Mouse (Mus musculus): ENCODE measurements around the gene Flad1. TPM values are rescaled to one million over a fixed set of nuclear protein-coding genes. Genes with fewer than 3 reads are reported as not detected.

The Flad1 gene
- total RNA-seq, 2 experiments from 2014 or later, result 10.7 to 27.7 TPM

DNA sequence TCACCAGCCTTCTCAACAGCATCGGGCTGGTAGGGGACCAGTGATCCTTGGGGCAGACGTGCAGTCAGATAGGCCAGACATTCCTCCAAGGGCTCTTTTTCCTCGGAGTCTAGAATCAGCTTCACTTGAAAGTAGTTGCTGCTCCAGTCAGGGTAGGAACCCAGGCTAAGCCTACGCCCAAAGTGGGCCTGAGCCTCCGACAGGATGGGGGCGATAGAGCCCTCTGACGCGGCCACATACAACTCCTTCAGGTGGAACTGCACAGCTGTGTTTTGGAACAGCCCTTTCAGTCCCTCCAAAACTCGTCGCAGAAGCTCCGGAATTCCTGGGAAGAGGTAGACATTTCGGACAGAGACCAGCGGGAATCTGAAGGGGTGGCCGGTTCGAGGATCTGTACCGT, 3.2 kb downstream of the Flad1 start:
- ATAC-seq (replicated peaks; ENCODE audit: low FRiP score, low TSS enrichment, poor library complexity, severe bottlenecking), result no peak

DNA sequence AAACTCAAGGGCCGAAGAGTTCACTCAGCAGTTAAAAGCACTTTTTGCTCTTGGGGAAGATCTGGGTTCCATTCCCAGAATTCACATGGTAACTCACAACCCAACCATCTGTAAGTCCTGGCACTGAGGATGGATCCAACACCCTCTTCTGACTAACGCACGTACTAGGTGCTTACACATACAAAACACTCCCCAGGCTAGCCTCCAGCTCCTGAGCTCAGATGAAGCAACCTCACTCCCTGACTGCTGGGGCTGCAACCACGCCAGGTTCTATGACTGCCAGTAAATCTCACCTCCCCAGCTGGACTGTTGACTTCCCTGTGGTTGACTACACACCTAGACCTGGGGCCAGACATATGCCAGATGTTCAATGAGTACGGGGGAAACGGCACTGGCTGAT, 4.8 kb downstream of the Flad1 start:
- no peak for ATAC-seq (replicated peaks; ENCODE audit: low FRiP score, low TSS enrichment, poor library complexity, severe bottlenecking)

DNA sequence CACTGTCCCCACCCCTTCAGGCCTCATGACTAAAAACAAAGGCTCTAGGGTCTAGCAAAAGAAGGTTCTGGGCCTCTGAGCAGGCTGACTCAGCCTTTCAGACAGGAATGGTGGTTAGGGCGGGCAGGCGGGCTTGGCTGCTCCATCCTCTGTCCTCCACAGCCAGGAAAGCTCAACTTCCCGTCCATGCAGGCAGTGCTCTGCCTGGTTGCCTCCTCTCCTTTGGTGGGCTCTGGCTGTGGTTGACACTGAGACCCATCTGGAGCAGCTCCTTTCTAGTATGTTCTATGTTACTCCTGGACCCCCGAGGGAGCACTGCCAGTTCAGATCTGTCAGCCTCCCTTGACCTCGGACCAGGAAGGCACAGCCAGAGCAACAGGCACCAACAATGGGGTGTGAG, 9.0 kb downstream of the Flad1 start, which contains the start of gene Lenep:
Lenep (minus strand) TSS at position 101 of the 400 bp plus-strand sequence.
- ATAC-seq (replicated peaks; ENCODE audit: low FRiP score, low TSS enrichment, poor library complexity, severe bottlenecking), result no peak

DNA sequence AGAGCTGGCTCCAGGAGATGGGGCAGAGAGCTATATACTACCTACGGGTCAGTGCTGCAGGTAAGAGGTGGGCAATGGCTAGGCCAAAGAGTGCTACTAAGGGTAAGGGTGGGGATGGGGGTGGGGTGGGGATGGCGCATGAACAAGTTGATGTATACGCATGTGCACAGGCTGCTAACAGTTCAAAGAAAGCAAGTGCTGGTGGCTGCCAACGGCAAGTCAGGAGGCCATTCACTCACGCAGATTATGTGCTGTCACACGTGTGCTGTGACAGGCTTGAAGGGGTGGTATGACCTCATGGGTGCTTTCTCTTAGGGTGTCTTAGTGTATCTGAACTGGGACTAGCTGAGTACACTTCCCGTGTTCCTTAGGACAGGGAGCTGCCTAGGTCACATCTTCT, 10.3 kb downstream of the Flad1 start:
- no peak for ATAC-seq (replicated peaks; ENCODE audit: low FRiP score, low TSS enrichment, poor library complexity, severe bottlenecking)

DNA sequence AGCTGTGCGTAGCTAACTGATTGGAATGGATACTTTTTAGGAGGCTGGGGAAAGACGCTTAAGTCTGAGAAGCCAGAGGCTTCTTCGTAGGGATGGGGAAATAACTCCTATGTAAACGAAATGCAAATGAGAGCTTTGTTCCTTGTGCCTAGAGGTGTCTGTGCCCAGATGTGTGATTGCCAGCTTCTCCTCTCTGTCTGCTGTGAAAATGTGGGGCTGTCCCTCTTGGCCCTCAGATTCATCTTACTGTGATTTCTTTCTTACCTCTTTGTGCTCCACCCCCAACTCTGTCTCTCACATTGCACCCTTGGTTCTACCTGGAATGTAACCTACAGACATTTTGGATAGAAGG, 15.0 kb downstream of the Flad1 start:
- ATAC-seq (replicated peaks; ENCODE audit: low FRiP score, low TSS enrichment, poor library complexity, severe bottlenecking), result no peak

DNA sequence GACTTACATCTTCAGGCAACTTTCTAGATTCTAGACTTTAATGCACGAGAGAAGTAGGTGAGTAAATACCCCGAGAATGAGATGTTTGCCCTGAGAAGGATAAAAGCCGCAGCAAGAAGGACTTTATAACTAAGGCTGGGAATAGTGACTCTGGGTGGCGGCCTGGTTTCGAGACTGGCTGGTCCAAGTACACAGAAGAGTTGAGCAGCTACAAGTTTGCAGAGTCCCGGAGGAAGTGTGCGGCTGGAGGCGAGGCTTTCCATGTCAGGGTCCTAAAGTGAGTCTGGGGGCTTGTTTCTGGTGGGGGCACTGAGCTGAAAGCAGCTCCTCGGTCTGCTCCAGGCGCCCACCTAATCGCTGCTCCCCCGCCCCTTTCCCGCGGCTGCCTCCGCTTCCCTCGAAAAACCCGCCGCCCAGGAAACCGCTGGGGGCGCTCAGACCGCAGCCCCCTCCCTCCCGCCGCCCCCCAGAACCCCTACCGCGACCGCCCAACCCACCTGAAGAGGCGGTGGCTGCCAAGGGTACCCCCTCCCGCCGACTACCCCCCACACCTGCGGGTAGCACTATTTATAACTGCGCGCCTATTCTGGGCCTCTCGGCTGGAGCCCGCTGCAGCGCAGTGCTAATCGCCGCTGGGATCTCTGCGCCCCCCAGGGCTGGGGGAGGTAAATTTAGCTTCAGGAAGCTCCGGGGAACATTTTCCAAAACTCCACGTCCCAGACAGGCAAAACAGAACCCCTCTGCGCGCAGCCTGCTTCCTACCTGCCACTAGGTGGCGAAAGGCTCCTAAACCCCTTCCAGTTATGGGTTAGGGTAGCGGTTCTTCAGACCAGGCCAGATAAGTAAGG, 15.6 kb downstream of the Flad1 start:
- ATAC-seq (replicated peaks; ENCODE audit: low FRiP score, low TSS enrichment, poor library complexity, severe bottlenecking), result 0 out of 2 replicates have a peak, but pooled peaks have one; percentile 16

DNA sequence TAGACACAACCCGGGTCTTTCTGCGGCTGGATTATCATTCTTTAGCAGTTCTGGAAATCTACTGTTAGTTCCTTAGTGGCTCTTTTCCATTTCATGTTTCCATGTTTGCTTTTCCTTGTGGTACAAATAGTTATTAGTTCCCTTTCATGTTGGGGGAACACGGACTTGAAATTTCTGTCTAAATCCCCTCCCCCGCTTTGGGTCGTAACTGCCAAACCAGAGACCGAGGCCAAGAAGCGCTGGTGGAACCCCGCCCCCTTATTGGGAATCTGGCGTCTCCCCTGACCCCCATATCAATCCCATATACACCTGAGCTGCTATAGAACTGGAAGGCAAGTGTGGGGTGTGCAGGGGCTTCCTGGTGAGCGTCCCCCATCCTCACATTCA, 16.3 kb downstream of the Flad1 start:
- ATAC-seq (replicated peaks; ENCODE audit: low FRiP score, low TSS enrichment, poor library complexity, severe bottlenecking), result no peak

DNA sequence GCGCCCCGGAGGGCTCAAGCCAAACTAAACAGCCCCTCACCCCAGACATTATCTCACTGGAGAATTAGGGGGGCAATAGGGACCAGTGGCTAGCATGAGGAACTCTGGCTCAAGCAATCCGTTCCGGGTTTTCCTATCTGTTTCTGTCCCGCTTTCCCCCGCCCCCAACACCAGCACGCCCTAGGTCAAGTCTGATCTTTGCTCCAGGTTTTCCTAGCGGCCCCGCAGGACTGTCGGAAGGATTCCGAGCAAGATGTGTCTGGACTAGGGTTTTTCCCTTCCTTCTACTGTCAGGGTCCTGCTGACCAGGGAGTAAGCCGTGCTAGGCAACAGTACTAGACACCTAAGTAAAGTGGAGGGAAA, 16.8 kb downstream of the Flad1 start:
- 0 out of 2 replicates have a peak, but pooled peaks have one; percentile 16 for ATAC-seq (replicated peaks; ENCODE audit: low FRiP score, low TSS enrichment, poor library complexity, severe bottlenecking)

DNA sequence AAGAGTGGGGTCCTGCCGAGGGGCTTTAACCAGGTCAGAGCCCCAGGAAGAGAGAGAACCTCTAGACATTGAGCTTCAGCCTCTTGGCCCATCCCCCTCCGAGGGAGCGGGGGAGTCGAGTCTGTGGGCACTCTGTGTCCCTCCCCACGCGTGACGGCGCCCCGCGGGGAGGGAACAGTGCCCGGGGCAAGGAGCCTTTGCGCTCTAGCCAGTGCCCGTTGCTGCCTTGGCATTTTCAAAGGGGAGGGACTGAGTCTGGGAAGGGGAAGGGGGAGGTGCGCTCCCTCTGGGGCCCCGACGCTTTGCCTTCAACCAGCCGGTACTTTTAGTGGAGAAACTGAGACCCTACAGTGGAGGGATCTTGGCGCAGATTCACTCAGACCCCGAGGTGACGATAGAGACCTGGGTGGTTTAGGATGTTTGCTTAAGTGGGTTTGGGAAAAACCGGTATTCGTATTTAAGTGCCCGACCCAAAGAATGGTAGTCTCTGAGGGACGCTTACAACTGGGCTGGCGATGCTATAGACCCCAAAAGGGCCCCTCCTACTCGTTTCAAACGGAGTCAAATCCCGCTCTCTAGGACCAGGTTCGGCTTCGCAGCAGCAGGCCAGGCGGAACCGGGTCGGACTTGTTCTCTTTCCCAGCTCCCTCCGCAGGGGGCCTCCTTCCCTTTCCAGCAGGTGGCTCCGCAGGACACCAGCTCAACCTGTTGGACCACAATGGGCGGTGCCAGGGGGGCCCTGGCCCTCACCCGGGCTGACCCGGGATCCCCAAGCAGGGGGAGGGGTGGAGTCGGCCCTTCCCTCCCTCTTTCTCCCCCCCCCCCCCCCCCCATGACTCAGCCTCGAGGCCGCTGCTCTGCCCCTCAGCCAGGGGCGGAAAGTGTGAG, 17.4 kb downstream of the Flad1 start, which contains the start of gene Zbtb7b:
Zbtb7b (minus strand) TSS at position 771 of the 888 bp plus-strand sequence.
- ATAC-seq (replicated peaks; ENCODE audit: low FRiP score, low TSS enrichment, poor library complexity, severe bottlenecking), result peak; percentile 58

DNA sequence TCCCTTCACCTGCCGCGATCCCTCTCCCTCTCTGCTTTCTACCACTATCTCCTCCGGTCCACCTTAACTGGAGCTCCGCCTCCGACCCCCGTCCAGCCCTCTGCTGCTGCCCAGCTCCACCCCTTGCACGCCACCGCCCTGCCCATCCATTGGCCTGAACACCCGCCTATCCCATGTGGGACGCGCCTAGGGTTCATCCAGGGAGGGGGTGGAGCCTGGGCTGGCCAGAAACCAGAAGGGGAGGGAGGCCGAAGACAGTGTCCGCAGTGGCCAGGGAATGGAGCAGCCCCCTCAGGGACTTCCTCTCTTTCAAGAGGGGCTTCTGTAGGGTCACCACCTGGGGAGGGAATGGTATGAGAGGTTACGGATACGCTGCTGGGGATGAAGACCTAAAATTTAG, 18.1 kb downstream of the Flad1 start:
- peak; percentile 85 for ATAC-seq (replicated peaks; ENCODE audit: low FRiP score, low TSS enrichment, poor library complexity, severe bottlenecking)

DNA sequence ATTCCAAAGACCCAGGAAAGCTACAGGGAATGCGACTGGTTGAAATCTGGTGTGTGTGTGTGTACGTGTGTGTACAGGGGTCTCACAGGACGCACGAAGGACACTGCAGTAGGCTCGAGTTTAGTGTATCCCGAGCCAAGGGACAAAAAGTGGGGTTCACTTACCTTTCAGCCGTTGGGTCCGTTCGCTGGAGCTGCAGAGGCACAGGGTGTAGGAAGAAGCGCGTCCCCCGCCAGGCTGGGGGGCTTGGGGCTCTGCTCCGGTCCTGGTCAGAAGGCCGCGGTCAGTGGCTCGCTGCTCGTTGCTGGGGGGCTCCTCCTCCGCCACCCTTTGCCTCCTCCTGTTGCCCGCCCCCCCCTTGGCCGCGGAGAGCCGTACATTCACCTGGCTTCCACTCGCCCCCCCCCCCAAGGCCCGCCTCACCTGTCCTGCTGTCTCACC, 18.8 kb downstream of the Flad1 start:
- no peak for ATAC-seq (replicated peaks; ENCODE audit: low FRiP score, low TSS enrichment, poor library complexity, severe bottlenecking)

DNA sequence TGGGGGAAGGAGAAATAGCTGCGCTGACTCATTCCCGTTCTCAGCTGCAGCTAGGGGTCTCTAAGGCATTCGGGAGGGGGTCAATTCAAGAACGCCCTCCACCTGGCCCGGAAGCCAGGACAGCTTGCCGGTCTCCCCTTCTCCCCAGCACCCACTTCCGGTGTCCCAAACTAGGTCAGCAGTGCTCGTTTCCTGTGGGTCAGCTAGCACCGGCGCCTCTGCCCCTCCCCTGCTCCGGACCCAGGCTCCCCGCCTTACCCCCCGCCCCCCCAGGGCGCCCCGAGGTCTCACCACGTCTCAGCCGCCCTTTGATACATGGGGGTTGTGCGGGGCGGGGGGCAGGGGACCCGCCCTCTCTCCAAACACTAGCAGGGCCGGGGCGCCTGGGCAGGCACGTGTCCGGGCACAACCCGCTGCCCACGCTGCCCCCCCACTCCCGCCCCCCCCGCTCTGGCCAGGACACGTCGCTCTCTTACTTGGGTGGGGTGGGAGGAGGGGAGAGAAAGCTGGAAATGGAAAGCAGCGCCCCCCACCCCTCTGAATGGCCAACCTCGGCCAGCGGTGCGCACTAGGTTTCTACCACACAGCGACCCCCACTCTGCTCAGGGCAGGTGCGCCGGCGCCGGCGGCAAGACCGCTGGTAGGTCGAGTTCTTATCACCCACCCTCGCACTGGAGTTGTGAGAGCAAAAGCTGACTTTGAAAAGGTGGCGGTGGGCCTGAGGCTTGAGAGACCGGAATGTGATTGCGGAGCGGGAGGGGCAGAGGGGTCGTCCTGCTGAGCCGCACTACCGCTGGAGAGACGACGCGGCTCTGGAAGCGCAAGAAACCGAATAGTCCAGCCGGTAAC, 19.8 kb downstream of the Flad1 start:
- ATAC-seq (replicated peaks; ENCODE audit: low FRiP score, low TSS enrichment, poor library complexity, severe bottlenecking), result no peak

DNA sequence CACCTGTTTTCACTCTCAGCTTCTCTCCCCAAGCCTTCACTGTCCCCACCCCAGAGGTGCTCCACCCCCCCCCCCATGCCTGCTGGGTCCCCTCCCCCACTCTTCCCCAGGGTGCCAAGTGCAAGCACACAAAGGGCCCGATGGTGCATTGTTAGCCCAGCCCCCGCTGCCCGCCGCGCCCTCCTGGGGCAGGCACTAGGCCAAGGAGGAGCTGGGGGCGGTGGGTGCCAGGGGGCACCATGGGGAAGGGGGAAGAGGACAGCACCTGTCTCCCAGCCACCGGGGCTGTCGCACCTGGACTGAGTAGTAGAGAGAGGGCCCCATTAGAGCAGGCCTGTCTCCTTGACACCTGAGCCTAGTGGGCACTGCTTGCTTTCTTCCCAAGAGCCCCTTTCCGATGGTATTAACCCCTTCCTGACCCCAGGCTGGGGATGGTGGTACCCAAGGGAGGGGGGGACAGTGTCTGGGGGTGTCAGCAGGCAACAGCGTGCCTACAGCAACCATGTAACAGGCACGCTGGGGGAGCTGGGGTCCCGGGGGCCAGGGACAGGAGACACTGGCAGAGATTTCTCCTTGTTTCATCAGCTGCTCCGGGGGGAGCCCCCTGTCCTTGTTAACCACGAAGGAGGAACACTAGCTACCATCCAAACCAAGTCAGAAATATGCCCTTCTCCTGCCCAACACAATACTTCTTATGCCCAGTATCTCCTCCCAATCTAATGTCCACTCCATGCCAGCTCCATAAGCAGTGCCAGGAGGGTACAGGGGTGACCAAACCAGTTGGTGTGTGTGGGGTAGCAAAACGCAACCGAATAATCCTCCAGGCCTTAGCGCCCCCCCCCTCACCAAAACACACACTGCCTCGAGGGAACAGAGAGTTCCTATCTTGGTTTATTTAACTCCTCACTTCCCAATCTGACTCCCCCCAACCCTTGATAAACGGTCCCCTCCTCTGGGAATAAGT, 20.7 kb downstream of the Flad1 start:
- no peak for ATAC-seq (replicated peaks; ENCODE audit: low FRiP score, low TSS enrichment, poor library complexity, severe bottlenecking)

DNA sequence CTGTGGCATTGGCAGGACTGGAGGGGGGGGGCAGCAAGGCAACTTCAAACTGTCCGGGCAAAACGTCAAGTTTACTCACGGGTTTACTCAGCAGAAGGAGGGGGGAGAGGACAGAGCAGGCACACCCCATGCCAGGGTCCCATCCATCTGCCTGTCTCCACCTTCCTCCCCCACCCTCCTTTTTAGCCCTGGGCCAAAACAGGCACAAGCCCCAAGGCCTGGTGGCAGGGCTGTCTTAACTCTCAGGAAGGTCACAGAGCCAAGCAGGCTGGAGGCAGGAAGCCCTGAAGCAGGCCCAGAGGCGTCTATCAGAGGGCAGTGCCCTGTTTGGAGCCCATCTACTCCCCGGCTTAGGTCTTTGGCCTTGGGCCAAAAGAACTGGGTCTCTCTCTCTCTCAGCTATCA, 21.6 kb downstream of the Flad1 start:
- ATAC-seq (replicated peaks; ENCODE audit: low FRiP score, low TSS enrichment, poor library complexity, severe bottlenecking), result no peak

DNA sequence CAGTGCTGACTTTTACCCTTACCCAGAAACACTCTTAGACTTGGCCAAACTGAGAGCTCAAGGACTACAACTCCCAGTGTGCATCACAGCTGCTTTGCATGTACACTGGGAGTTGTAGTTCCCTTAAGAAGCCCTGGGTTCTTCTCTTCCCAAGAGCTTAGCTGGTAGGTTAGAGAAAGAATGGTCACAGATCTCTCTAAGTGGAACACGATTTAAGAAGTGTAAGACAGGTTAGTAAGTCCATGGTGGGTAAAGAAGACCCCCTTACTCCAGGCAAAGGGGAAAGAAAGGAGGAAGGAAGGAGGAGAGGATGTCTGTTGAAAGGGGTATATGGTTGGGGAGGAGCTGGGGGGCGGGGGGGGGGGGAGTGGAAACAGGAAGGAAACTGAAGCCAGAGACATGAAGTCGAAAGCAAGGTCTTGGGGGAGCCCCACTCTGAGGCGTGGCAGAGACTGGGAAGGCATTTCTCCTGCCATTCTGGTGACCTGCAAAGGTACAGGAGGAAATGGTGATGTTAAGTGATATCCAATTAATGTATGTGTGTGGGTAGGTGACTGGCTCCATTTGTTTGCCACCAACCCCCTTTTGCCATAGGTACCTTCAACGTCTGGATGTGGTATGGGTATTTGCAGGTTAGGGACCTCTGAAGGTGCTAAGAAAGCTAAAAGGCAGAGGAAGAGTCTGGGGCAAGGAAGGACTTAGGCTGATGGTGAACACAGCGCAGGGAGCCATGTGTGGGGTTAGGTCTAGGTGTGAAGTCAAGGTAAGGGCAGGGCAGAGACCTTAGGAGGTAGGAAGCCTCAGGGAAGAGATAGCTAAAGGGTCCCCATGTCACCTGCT, 22.5 kb downstream of the Flad1 start:
- ATAC-seq (replicated peaks; ENCODE audit: low FRiP score, low TSS enrichment, poor library complexity, severe bottlenecking), result no peak

DNA sequence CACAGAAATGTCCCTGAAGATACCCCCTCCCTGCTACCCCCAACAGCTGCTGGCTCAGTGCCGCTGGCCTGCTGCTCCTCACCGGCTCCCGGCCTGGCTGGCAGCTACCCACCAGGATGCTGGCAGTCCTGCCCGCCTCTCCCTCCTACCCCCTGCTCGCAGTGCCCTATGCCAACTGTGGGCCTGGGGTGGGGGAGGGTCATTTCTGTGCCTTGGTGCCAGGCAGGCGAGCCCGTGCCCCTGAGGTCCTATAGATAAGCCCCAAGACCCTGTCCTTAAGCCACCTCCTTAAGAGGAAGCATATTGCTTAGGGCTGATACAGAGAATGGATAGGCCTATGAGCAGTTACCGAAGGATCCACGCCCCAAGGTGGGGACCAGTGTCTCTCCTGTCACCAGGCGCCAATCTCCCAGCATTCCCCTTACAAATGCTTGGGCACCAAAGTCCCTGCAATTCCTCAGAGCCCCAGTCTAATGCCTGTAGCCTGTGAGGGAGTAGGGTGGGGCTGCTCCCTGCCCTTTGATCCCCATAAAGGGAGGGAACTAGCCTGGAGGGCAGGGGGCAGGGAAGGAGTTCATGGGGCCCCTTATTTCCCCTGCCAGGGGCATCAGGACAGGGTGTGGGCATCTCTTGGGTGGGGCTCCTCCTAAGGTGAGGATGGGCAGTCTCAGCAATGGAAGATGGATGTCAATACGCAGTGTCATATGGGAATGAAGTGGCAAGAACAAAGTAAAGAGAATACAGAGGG, 23.4 kb downstream of the Flad1 start:
- peak; percentile 64 for ATAC-seq (replicated peaks; ENCODE audit: low FRiP score, low TSS enrichment, poor library complexity, severe bottlenecking)

DNA sequence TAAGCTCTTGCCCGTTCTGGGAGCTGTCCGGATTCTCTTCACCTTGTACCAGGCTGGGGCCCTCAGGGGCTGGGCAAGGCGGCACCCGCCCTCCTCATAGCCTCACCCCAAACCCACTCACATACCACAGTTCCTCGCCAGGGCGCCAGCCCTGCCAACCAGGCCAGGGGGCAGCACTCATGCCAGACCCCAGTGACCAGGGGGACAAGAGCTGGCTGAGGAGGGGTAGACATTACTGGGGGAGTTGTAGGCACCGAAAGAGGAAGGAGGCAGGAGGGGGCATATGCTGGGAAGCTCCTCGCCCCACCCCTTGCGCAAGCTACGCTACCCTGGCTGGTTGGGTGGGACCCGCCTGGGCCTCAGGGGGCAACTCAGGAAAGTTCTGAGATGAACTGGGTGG, 24.0 kb downstream of the Flad1 start:
- ATAC-seq (replicated peaks; ENCODE audit: low FRiP score, low TSS enrichment, poor library complexity, severe bottlenecking), result no peak
